Comparison of ENCODE assay signal across 11 mouse cellular contexts in genomic region chr15:102006317-102006716, GRCm38 (mm10). TPM values are rescaled to one million over a fixed set of nuclear protein-coding genes. Genes with fewer than 3 reads are reported as not detected.
DNase-seq lines count a peak whose midpoint lies in the region; ATAC-seq lines count a peak whose summit lies in the region.
"Had no signal": no experiment of that assay in that cellular context is flagged by ENCODE, and none has a peak within 500 bp of the region (broad histone marks: within the 10 kb centered on the region; RNA-seq: fewer than 3 reads in every experiment).

No protein-coding gene starts in this region.

- intact Hi-C loops in gastrocnemius, postnatal 14 days (cut with DNase I; ENCODE audit: low total_unique reads), result no loop called here

- peak; percentile 60 for DNase-seq in intestine, embryonic 14.5 days (ENCODE audit: low spot score)
- peak; percentile 67 for DNase-seq in lung, postnatal 25 days (ENCODE audit: low spot score)
- DNase-seq in gastrocnemius, postnatal 14 days, result no peak
- DNase-seq: gastrocnemius, postnatal 25 days had no signal

- peak overlapping the region; percentile 66 for H3K27ac ChIP-seq in embryonic facial prominence, embryonic 13.5 days
- H3K27ac ChIP-seq in intestine, embryonic 14.5 days (ENCODE audit: low read depth), result peak overlapping the region; percentile 4; the same call in 1 of the 2 replicates
- no peak overlapping the region for H3K27ac ChIP-seq in liver, embryonic 12.5 days
- no peak overlapping the region for H3K27ac ChIP-seq in hindbrain, embryonic 16.5 days (ENCODE audit: low read depth, low read length)

- WGBS in embryonic facial prominence, embryonic 13.5 days, result 16% methylated on average over 11 of the region's 11 CpGs
- 27% methylated on average over 11 of the region's 11 CpGs for WGBS in intestine, embryonic 14.5 days
- 9% methylated on average over 11 of the region's 11 CpGs for WGBS in liver, embryonic 12.5 days (ENCODE audit: insufficient replicate concordance)
- 41% methylated on average over 11 of the region's 11 CpGs for WGBS in hindbrain, embryonic 16.5 days

- H3K4me1 ChIP-seq in embryonic facial prominence, embryonic 13.5 days, result peaks cover 56% of the 10 kb centered on the region
- H3K4me1 ChIP-seq in intestine, embryonic 14.5 days (replicated peaks; ENCODE audit: control insufficient read depth, insufficient read depth, low read length), result peaks cover 27% of the 10 kb centered on the region
- peaks cover 22% of the 10 kb centered on the region for H3K4me1 ChIP-seq in liver, embryonic 12.5 days
- H3K4me1 ChIP-seq in hindbrain, embryonic 16.5 days (ENCODE audit: control insufficient read depth, insufficient read depth, low read depth, low read length), result peaks cover 4% of the 10 kb centered on the region; the same call in 1 of the 2 replicates

- H3K27me3 ChIP-seq in embryonic facial prominence, embryonic 13.5 days, result peaks cover 68% of the 10 kb centered on the region
- H3K27me3 ChIP-seq in intestine, embryonic 14.5 days (replicated peaks; ENCODE audit: control insufficient read depth, insufficient read depth, low read length), result peaks cover 7% of the 10 kb centered on the region; the same call in 1 of the 2 replicates
- peaks cover 78% of the 10 kb centered on the region for H3K27me3 ChIP-seq in liver, embryonic 12.5 days (replicated peaks)
- H3K27me3 ChIP-seq in hindbrain, embryonic 16.5 days (replicated peaks; ENCODE audit: control insufficient read depth, insufficient read depth, low read length), result peaks cover 34% of the 10 kb centered on the region

- no peak for ATAC-seq in embryonic facial prominence, embryonic 13.5 days (ENCODE audit: insufficient number of reproducible peaks, insufficient read depth, low FRiP score, low TSS enrichment, low read depth)
- ATAC-seq in intestine, embryonic 14.5 days (replicated peaks; ENCODE audit: low FRiP score, low TSS enrichment, low read depth), result 0 out of 2 replicates have a peak, but pooled peaks have one; percentile 3
- ATAC-seq in liver, embryonic 12.5 days, result no peak
- ATAC-seq in inflammation-experienced regulatory T-cells, adult 6 months, result no peak
- ATAC-seq in hindbrain, embryonic 16.5 days, result no peak

- no peak overlapping the region for H3K9ac ChIP-seq in embryonic facial prominence, embryonic 13.5 days
- no peak overlapping the region for H3K9ac ChIP-seq in intestine, embryonic 14.5 days (ENCODE audit: low read length)
- no peak overlapping the region for H3K9ac ChIP-seq in liver, embryonic 12.5 days
- H3K9ac ChIP-seq in hindbrain, embryonic 16.5 days (ENCODE audit: low read depth, low read length), result no peak overlapping the region
- H3K9ac ChIP-seq: hindbrain, embryonic 13.5 days had no signal

- no peaks in the 10 kb centered on the region for H3K9me3 ChIP-seq in embryonic facial prominence, embryonic 13.5 days
- no peaks in the 10 kb centered on the region for H3K9me3 ChIP-seq in intestine, embryonic 14.5 days (ENCODE audit: control insufficient read depth, low read length)
- no peaks in the 10 kb centered on the region for H3K9me3 ChIP-seq in liver, embryonic 12.5 days (replicated peaks)
- H3K9me3 ChIP-seq in hindbrain, embryonic 16.5 days (ENCODE audit: control insufficient read depth, low read length), result no peaks in the 10 kb centered on the region
- H3K9me3 ChIP-seq: hindbrain, embryonic 13.5 days had no signal

- H3K36me3 ChIP-seq in embryonic facial prominence, embryonic 13.5 days, result no peaks in the 10 kb centered on the region
- H3K36me3 ChIP-seq in intestine, embryonic 14.5 days (ENCODE audit: control insufficient read depth, insufficient read depth, low read length), result no peaks in the 10 kb centered on the region
- H3K36me3 ChIP-seq in liver, embryonic 12.5 days, result no peaks in the 10 kb centered on the region
- H3K36me3 ChIP-seq in hindbrain, embryonic 16.5 days (ENCODE audit: control insufficient read depth, insufficient read depth, low read length), result no peaks in the 10 kb centered on the region
- H3K36me3 ChIP-seq: hindbrain, embryonic 13.5 days had no signal

- no peak overlapping the region for H3K4me3 ChIP-seq in embryonic facial prominence, embryonic 13.5 days
- no peak overlapping the region for H3K4me3 ChIP-seq in intestine, embryonic 14.5 days (ENCODE audit: low read depth, low read length)
- H3K4me3 ChIP-seq in liver, embryonic 12.5 days, result no peak overlapping the region
- no peak overlapping the region for H3K4me3 ChIP-seq in hindbrain, embryonic 16.5 days (ENCODE audit: low read length)
- H3K4me3 ChIP-seq: hindbrain, embryonic 13.5 days had no signal

- H3K4me2 ChIP-seq in embryonic facial prominence, embryonic 13.5 days, result peak overlapping the region; percentile 26
- H3K4me2 ChIP-seq in intestine, embryonic 14.5 days (ENCODE audit: low read length), result no peak overlapping the region; the same call in 1 of the 2 replicates
- peak overlapping the region; percentile 32 for H3K4me2 ChIP-seq in liver, embryonic 12.5 days
- H3K4me2 ChIP-seq in hindbrain, embryonic 16.5 days (ENCODE audit: low read length), result no peak overlapping the region
- H3K4me2 ChIP-seq: hindbrain, embryonic 13.5 days had no signal

RNA-seq across cellular contexts. Expression of gene Krt8, which starts 2.0 kb away (rescaled TPM):
- 38.6 and 86.0 TPM in 2 replicates for polyA plus RNA-seq in embryonic facial prominence, embryonic 13.5 days (2015; fragmentation: Nextera tagmentation; extraction: Ambion mirVana)
- polyA plus RNA-seq in intestine, embryonic 14.5 days (2014; fragmentation: Nextera tagmentation; extraction: Ambion mirVana), result 381 and 486 TPM in 2 replicates
- polyA plus RNA-seq in liver, embryonic 12.5 days (2016; fragmentation: Nextera tagmentation; extraction: Ambion mirVana), result 71.9 and 75.3 TPM in 2 replicates
- under 1 TPM in 1 of 3 experiments, not detected in 2; 0.23 TPM for polyA plus RNA-seq in inflammation-experienced regulatory T-cells, adult 6 months (2017; shearing (Covaris generic))
- under 1 TPM; 0.49 to 0.92 TPM for total RNA-seq in gastrocnemius, postnatal 14 days (2021)
- polyA plus RNA-seq in hindbrain, embryonic 16.5 days (2015; fragmentation: Nextera tagmentation; extraction: Ambion mirVana), result 5.4 and 6.2 TPM in 2 replicates

RNA-seq across cellular contexts. Expression of gene Krt18, which starts 21.7 kb away (rescaled TPM):
- polyA plus RNA-seq in embryonic facial prominence, embryonic 13.5 days (2015; fragmentation: Nextera tagmentation; extraction: Ambion mirVana), result 36.0 and 58.9 TPM in 2 replicates
- 184 and 210 TPM in 2 replicates for polyA plus RNA-seq in intestine, embryonic 14.5 days (2014; fragmentation: Nextera tagmentation; extraction: Ambion mirVana)
- polyA plus RNA-seq in liver, embryonic 12.5 days (2016; fragmentation: Nextera tagmentation; extraction: Ambion mirVana), result 72.7 and 77.6 TPM in 2 replicates
- polyA plus RNA-seq in inflammation-experienced regulatory T-cells, adult 6 months (2017; shearing (Covaris generic)), result 1 to 10 TPM in 2 of 3 experiments, under 1 TPM in 1; 0.41 to 1.2 (median 1.2) TPM
- total RNA-seq in gastrocnemius, postnatal 14 days (2021), result 1 to 10 TPM in 1 of 2 experiments, under 1 TPM in 1; 0.42 to 1.6 TPM
- 11.8 and 13.6 TPM in 2 replicates for polyA plus RNA-seq in hindbrain, embryonic 16.5 days (2015; fragmentation: Nextera tagmentation; extraction: Ambion mirVana)

RNA-seq across cellular contexts. Expression of gene Krt78, which starts 52.2 kb away (rescaled TPM):
- 0.22 and 0.35 TPM in 2 replicates for polyA plus RNA-seq in embryonic facial prominence, embryonic 13.5 days (2015; fragmentation: Nextera tagmentation; extraction: Ambion mirVana)
- 0.09 TPM in 1 of 2 replicates, not detected in the other for polyA plus RNA-seq in intestine, embryonic 14.5 days (2014; fragmentation: Nextera tagmentation; extraction: Ambion mirVana)
- not detected in 2 replicates for polyA plus RNA-seq in liver, embryonic 12.5 days (2016; fragmentation: Nextera tagmentation; extraction: Ambion mirVana)
- not detected for polyA plus RNA-seq in inflammation-experienced regulatory T-cells, adult 6 months (2017; shearing (Covaris generic))
- not detected for total RNA-seq in gastrocnemius, postnatal 14 days (2021)
- polyA plus RNA-seq in hindbrain, embryonic 16.5 days (2015; fragmentation: Nextera tagmentation; extraction: Ambion mirVana), result 0.08 TPM in 1 of 2 replicates, not detected in the other
- total RNA-seq: gastrocnemius, postnatal 25 days; layer of hippocampus, postnatal 14 days; megakaryocyte progenitor cell, adult 5-6 weeks had no signal
- polyA plus RNA-seq: hindbrain, embryonic 13.5 days had no signal

Comparison
In these comparisons a context has a peak if more than half of its experiments do, and no peak if none do; other contexts are left out.
1. H3K27ac ChIP-seq: peak in embryonic facial prominence, embryonic 13.5 days (single experiment) and intestine, embryonic 14.5 days (single experiment); none in liver, embryonic 12.5 days (single experiment) and hindbrain, embryonic 16.5 days (single experiment).
2. H3K4me2 ChIP-seq: peak in embryonic facial prominence, embryonic 13.5 days (single experiment) and liver, embryonic 12.5 days (single experiment); none in intestine, embryonic 14.5 days (single experiment) and hindbrain, embryonic 16.5 days (single experiment).